Comparison of ENCODE assay signal across 9 mouse cellular contexts in genomic region chr14:48991144-48991522, GRCm38 (mm10).
DNase-seq lines count a peak whose midpoint lies in the region; ATAC-seq lines count a peak whose summit lies in the region.
"Had no signal": no experiment of that assay in that cellular context is flagged by ENCODE, and none has a peak within 500 bp of the region (broad histone marks: within the 10 kb centered on the region; RNA-seq: fewer than 3 reads in every experiment).

No protein-coding gene starts in this region.

- H3K9ac ChIP-seq in kidney, embryonic 16.5 days (replicated peaks; ENCODE audit: low read length) = no peak overlapping the region; the same call in 1 of the 2 replicates
- H3K9ac ChIP-seq in hindbrain, embryonic 15.5 days = no peak overlapping the region
- no peak overlapping the region for H3K9ac ChIP-seq in midbrain, embryonic 16.5 days (ENCODE audit: low read depth, low read length)

- no peaks in the 10 kb centered on the region for H3K27me3 ChIP-seq in kidney, embryonic 16.5 days (ENCODE audit: insufficient read depth, low read length)
- peaks cover 12% of the 10 kb centered on the region for H3K27me3 ChIP-seq in forebrain, embryonic 10.5 days (ENCODE audit: poor library complexity, severe bottlenecking)
- H3K27me3 ChIP-seq in hindbrain, embryonic 15.5 days = 0 out of 2 replicates have a peak, but pooled peaks cover 3% of the 10 kb centered on the region
- H3K27me3 ChIP-seq in midbrain, embryonic 16.5 days (ENCODE audit: control insufficient read depth, insufficient read depth, low read depth, low read length) = no peaks in the 10 kb centered on the region; the same call in 1 of the 2 replicates

- H3K9me3 ChIP-seq in kidney, embryonic 16.5 days (ENCODE audit: low read length) = no peaks in the 10 kb centered on the region
- H3K9me3 ChIP-seq in forebrain, embryonic 10.5 days = no peaks in the 10 kb centered on the region
- H3K9me3 ChIP-seq in hindbrain, embryonic 15.5 days = no peaks in the 10 kb centered on the region
- H3K9me3 ChIP-seq in midbrain, embryonic 16.5 days (replicated peaks; ENCODE audit: control insufficient read depth, low read length, poor library complexity, severe bottlenecking) = no peaks in the 10 kb centered on the region; the same call in 1 of the 2 replicates

- 0 out of 2 replicates have a peak, but pooled peaks cover 4% of the 10 kb centered on the region for H3K4me1 ChIP-seq in kidney, embryonic 16.5 days (ENCODE audit: insufficient read depth, low read length)
- peaks cover 39% of the 10 kb centered on the region for H3K4me1 ChIP-seq in forebrain, embryonic 10.5 days
- peaks cover 7% of the 10 kb centered on the region for H3K4me1 ChIP-seq in hindbrain, embryonic 15.5 days (replicated peaks)
- H3K4me1 ChIP-seq in midbrain, embryonic 16.5 days (ENCODE audit: control insufficient read depth, insufficient read depth, low read length) = peaks cover 16% of the 10 kb centered on the region

- ATAC-seq in kidney, embryonic 16.5 days (ENCODE audit: low FRiP score, low TSS enrichment) = no peak
- ATAC-seq in hindbrain, embryonic 15.5 days (ENCODE audit: low FRiP score, low read depth) = 0 out of 2 replicates have a peak, but pooled peaks have one; percentile 27
- peak; percentile 40 for ATAC-seq in midbrain, embryonic 16.5 days

- H3K4me2 ChIP-seq in kidney, embryonic 16.5 days (replicated peaks; ENCODE audit: low read depth, low read length) = peak overlapping the region; percentile 42
- H3K4me2 ChIP-seq in hindbrain, embryonic 15.5 days = peak overlapping the region; percentile 54
- H3K4me2 ChIP-seq in midbrain, embryonic 16.5 days (ENCODE audit: low read length) = peak overlapping the region; percentile 51

- no peak overlapping the region for H3K27ac ChIP-seq in kidney, embryonic 16.5 days (ENCODE audit: low read length)
- peak overlapping the region; percentile 79 for H3K27ac ChIP-seq in forebrain, embryonic 10.5 days
- H3K27ac ChIP-seq in hindbrain, embryonic 15.5 days (replicated peaks) = peak overlapping the region; percentile 56; the same call in 1 of the 2 replicates
- H3K27ac ChIP-seq in midbrain, embryonic 16.5 days (ENCODE audit: low read length) = peak overlapping the region; percentile 56; the same call in 1 of the 2 replicates

- DNase-seq in kidney, adult 9 months = no peak
- DNase-seq in forebrain, embryonic 10.5 days (ENCODE audit: extremely low spot score, low spot score) = no peak
- no peak for DNase-seq in cerebellum, postnatal 10 days
- DNase-seq in cerebellum, postnatal 14 days = no peak
- DNase-seq in gastrocnemius, adult 8-10 months (ENCODE audit: low spot score in 2 of 2) = no peak
- DNase-seq: thymus, adult 2 months had no signal

- WGBS in kidney, embryonic 16.5 days = 6% methylated on average over 7 of the region's 7 CpGs
- 1% methylated on average over 7 of the region's 7 CpGs for WGBS in forebrain, embryonic 10.5 days
- 3% methylated on average over 7 of the region's 7 CpGs for WGBS in hindbrain, embryonic 15.5 days
- 2% methylated on average over 7 of the region's 7 CpGs for WGBS in midbrain, embryonic 16.5 days

- peak overlapping the region; percentile 8; the same call in 1 of the 2 replicates for H3K4me3 ChIP-seq in kidney, embryonic 16.5 days (ENCODE audit: low read length)
- H3K4me3 ChIP-seq in forebrain, embryonic 10.5 days = peak overlapping the region; percentile 36
- peak overlapping the region; percentile 17 for H3K4me3 ChIP-seq in hindbrain, embryonic 15.5 days
- H3K4me3 ChIP-seq in midbrain, embryonic 16.5 days (ENCODE audit: low read depth, low read length) = no peak overlapping the region; the same call in 1 of the 2 replicates

- no peaks in the 10 kb centered on the region for H3K36me3 ChIP-seq in kidney, embryonic 16.5 days (ENCODE audit: insufficient read depth, low read length)
- no peaks in the 10 kb centered on the region for H3K36me3 ChIP-seq in forebrain, embryonic 10.5 days (replicated peaks)
- no peaks in the 10 kb centered on the region for H3K36me3 ChIP-seq in hindbrain, embryonic 15.5 days
- H3K36me3 ChIP-seq in midbrain, embryonic 16.5 days (ENCODE audit: control insufficient read depth, insufficient read depth, low read length) = no peaks in the 10 kb centered on the region
